ENCODE assay signal across 17 mouse cellular contexts in the genomic region with DNA sequence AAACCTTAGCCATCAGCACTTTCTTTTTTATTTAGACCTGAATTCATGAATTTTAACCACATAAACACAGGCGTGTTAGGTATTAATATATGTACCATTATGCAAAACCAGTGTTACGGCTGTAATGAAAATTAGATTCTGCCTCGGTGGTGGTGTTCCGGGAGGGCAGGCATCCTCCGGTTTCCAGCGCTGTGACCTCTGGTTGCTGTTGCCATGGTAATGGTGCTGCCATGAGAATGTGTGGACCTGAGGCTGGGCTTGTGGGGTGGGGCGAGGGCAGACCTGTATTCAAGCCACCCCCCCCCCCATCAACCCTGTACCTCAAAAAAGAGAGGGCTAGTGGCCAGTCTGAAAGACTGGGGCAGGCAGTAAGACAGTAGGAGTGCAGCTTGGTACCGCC.
DNase-seq lines count a peak whose midpoint lies in the region; ATAC-seq and TF ChIP-seq lines count a peak whose summit lies in the region.
"Had no signal": no experiment of that assay in that cellular context is flagged by ENCODE, and none has a peak within 500 bp of the region (broad histone marks: within the 10 kb centered on the region; RNA-seq: fewer than 3 reads in every experiment).

No protein-coding gene starts in this region.

- H3K4me1 ChIP-seq in forebrain, embryonic 14.5 days (ENCODE audit: control insufficient read depth, insufficient read depth, low read length): peaks cover 3% of the 10 kb centered on the region; the same call in 1 of the 2 replicates
- peaks cover 11% of the 10 kb centered on the region for H3K4me1 ChIP-seq in forebrain, embryonic 16.5 days (replicated peaks; ENCODE audit: control insufficient read depth, insufficient read depth, low read length)
- H3K4me1 ChIP-seq in hindbrain, embryonic 11.5 days (replicated peaks; ENCODE audit: control insufficient read depth, insufficient read depth, low read length): no peaks in the 10 kb centered on the region; the same call in 1 of the 2 replicates
- peaks cover 9% of the 10 kb centered on the region for H3K4me1 ChIP-seq in hindbrain, embryonic 16.5 days (ENCODE audit: control insufficient read depth, insufficient read depth, low read depth, low read length)
- H3K4me1 ChIP-seq in hindbrain, postnatal 0 days (ENCODE audit: insufficient read depth, low read length): peaks cover 12% of the 10 kb centered on the region; the same call in 1 of the 2 replicates
- H3K4me1 ChIP-seq in midbrain, embryonic 16.5 days (ENCODE audit: control insufficient read depth, insufficient read depth, low read length): peaks cover 17% of the 10 kb centered on the region
- H3K4me1 ChIP-seq: embryonic facial prominence, embryonic 13.5 days had no signal

- no peak for ATAC-seq in forebrain, embryonic 14.5 days
- no peak for ATAC-seq in forebrain, embryonic 16.5 days
- ATAC-seq in hindbrain, embryonic 11.5 days (ENCODE audit: low FRiP score): no peak
- no peak; the same call in 1 of the 2 replicates for ATAC-seq in hindbrain, embryonic 16.5 days
- ATAC-seq in hindbrain, postnatal 0 days: peak; percentile 27
- peak; percentile 58; the same call in 1 of the 2 replicates for ATAC-seq in midbrain, embryonic 16.5 days

- no peak for TF ChIP-seq CTCF in hindbrain, postnatal 0 days (IDR thresholded peaks at IDR 0.05; ENCODE audit: low read depth)

- WGBS in forebrain, embryonic 14.5 days: 60% methylated on average over 8 of the region's 8 CpGs
- 48% methylated on average over 8 of the region's 8 CpGs for WGBS in forebrain, embryonic 16.5 days
- WGBS in hindbrain, embryonic 11.5 days: 34% methylated on average over 8 of the region's 8 CpGs
- 26% methylated on average over 8 of the region's 8 CpGs for WGBS in hindbrain, embryonic 16.5 days
- 17% methylated on average over 8 of the region's 8 CpGs for WGBS in hindbrain, postnatal 0 days
- WGBS in midbrain, embryonic 16.5 days: 24% methylated on average over 8 of the region's 8 CpGs

- no peaks in the 10 kb centered on the region for H3K27me3 ChIP-seq in forebrain, embryonic 14.5 days (replicated peaks; ENCODE audit: control insufficient read depth, insufficient read depth, low read length)
- H3K27me3 ChIP-seq in forebrain, embryonic 16.5 days (replicated peaks; ENCODE audit: control insufficient read depth, insufficient read depth, low read length): no peaks in the 10 kb centered on the region
- H3K27me3 ChIP-seq in hindbrain, embryonic 11.5 days (ENCODE audit: control insufficient read depth, insufficient read depth, low read length): no peaks in the 10 kb centered on the region
- no peaks in the 10 kb centered on the region for H3K27me3 ChIP-seq in hindbrain, embryonic 16.5 days (replicated peaks; ENCODE audit: control insufficient read depth, insufficient read depth, low read length)
- H3K27me3 ChIP-seq in hindbrain, postnatal 0 days (ENCODE audit: insufficient read depth, low read length): no peaks in the 10 kb centered on the region
- H3K27me3 ChIP-seq in midbrain, embryonic 16.5 days (ENCODE audit: control insufficient read depth, insufficient read depth, low read depth, low read length): no peaks in the 10 kb centered on the region
- H3K27me3 ChIP-seq: embryonic facial prominence, embryonic 13.5 days had no signal

- DNase-seq in forebrain, embryonic 14.5 days (ENCODE audit: low spot score): peak; percentile 2
- DNase-seq in hindbrain, embryonic 11.5 days (ENCODE audit: low spot score): peak; percentile 31
- DNase-seq in hindbrain, postnatal 0 days (ENCODE audit: low spot score): peak; percentile 41
- DNase-seq in neural tube, embryonic 10.5 days (ENCODE audit: extremely low spot score, low spot score): no peak
- DNase-seq in cerebellum, postnatal 4 days (ENCODE audit: low spot score in 2 of 2): no peak
- DNase-seq: adrenal gland, postnatal 10 days; cerebellum, adult 11-12 months; cerebellum, adult 9-10 months; cerebellum, postnatal 25 days; gastrocnemius, postnatal 10 days; heart, adult 18-20 months; heart, postnatal 4 days had no signal

- H3K27ac ChIP-seq in forebrain, embryonic 14.5 days (ENCODE audit: low read depth, low read length): no peak overlapping the region
- H3K27ac ChIP-seq in forebrain, embryonic 16.5 days (ENCODE audit: low read length): no peak overlapping the region
- H3K27ac ChIP-seq in hindbrain, embryonic 11.5 days (ENCODE audit: low read depth, low read length): no peak overlapping the region
- no peak overlapping the region for H3K27ac ChIP-seq in hindbrain, embryonic 16.5 days (ENCODE audit: low read depth, low read length)
- no peak overlapping the region; the same call in 1 of the 2 replicates for H3K27ac ChIP-seq in hindbrain, postnatal 0 days
- H3K27ac ChIP-seq in midbrain, embryonic 16.5 days (ENCODE audit: low read length): peak overlapping the region; percentile 55; the same call in 1 of the 2 replicates
- H3K27ac ChIP-seq: embryonic facial prominence, embryonic 13.5 days; heart, embryonic 10.5 days had no signal

- no peaks in the 10 kb centered on the region for H3K9me3 ChIP-seq in forebrain, embryonic 14.5 days (replicated peaks; ENCODE audit: control insufficient read depth, low read length)
- H3K9me3 ChIP-seq in forebrain, embryonic 16.5 days (ENCODE audit: control insufficient read depth, low read length): 0 out of 2 replicates have a peak, but pooled peaks cover 4% of the 10 kb centered on the region
- no peaks in the 10 kb centered on the region for H3K9me3 ChIP-seq in hindbrain, embryonic 11.5 days (ENCODE audit: control insufficient read depth, low read length)
- no peaks in the 10 kb centered on the region; the same call in 1 of the 2 replicates for H3K9me3 ChIP-seq in hindbrain, embryonic 16.5 days (ENCODE audit: control insufficient read depth, low read length)
- H3K9me3 ChIP-seq in hindbrain, postnatal 0 days (ENCODE audit: low read length): no peaks in the 10 kb centered on the region
- peaks cover 5% of the 10 kb centered on the region; the same call in 1 of the 2 replicates for H3K9me3 ChIP-seq in midbrain, embryonic 16.5 days (replicated peaks; ENCODE audit: control insufficient read depth, low read length, poor library complexity, severe bottlenecking)

- no peak overlapping the region for H3K4me3 ChIP-seq in forebrain, embryonic 14.5 days (ENCODE audit: low read depth, low read length)
- no peak overlapping the region for H3K4me3 ChIP-seq in forebrain, embryonic 16.5 days (replicated peaks; ENCODE audit: low read length)
- H3K4me3 ChIP-seq in hindbrain, embryonic 11.5 days (ENCODE audit: low read depth, low read length): no peak overlapping the region
- H3K4me3 ChIP-seq in hindbrain, embryonic 16.5 days (ENCODE audit: low read length): no peak overlapping the region
- H3K4me3 ChIP-seq in hindbrain, postnatal 0 days (ENCODE audit: low read length): no peak overlapping the region
- no peak overlapping the region for H3K4me3 ChIP-seq in midbrain, embryonic 16.5 days (ENCODE audit: low read depth, low read length)
- H3K4me3 ChIP-seq: embryonic facial prominence, embryonic 13.5 days; heart, embryonic 10.5 days had no signal

- no peak overlapping the region for H3K9ac ChIP-seq in forebrain, embryonic 14.5 days (ENCODE audit: low read length)
- no peak overlapping the region for H3K9ac ChIP-seq in forebrain, embryonic 16.5 days (replicated peaks; ENCODE audit: low read depth, low read length)
- no peak overlapping the region for H3K9ac ChIP-seq in hindbrain, embryonic 11.5 days (ENCODE audit: low read depth, low read length)
- H3K9ac ChIP-seq in hindbrain, embryonic 16.5 days (ENCODE audit: low read depth, low read length): no peak overlapping the region
- H3K9ac ChIP-seq in hindbrain, postnatal 0 days (replicated peaks; ENCODE audit: low read length): no peak overlapping the region
- H3K9ac ChIP-seq in midbrain, embryonic 16.5 days (ENCODE audit: low read depth, low read length): no peak overlapping the region
- H3K9ac ChIP-seq: embryonic facial prominence, embryonic 13.5 days had no signal

- H3K4me2 ChIP-seq in forebrain, embryonic 14.5 days (ENCODE audit: low read length): no peak overlapping the region
- H3K4me2 ChIP-seq in forebrain, embryonic 16.5 days (ENCODE audit: low read length): no peak overlapping the region
- H3K4me2 ChIP-seq in hindbrain, embryonic 11.5 days (replicated peaks; ENCODE audit: low read depth, low read length): no peak overlapping the region
- H3K4me2 ChIP-seq in hindbrain, embryonic 16.5 days (ENCODE audit: low read length): no peak overlapping the region
- H3K4me2 ChIP-seq in hindbrain, postnatal 0 days (ENCODE audit: low read depth, low read length): no peak overlapping the region
- no peak overlapping the region for H3K4me2 ChIP-seq in midbrain, embryonic 16.5 days (ENCODE audit: low read length)
- H3K4me2 ChIP-seq: embryonic facial prominence, embryonic 13.5 days had no signal

- H3K36me3 ChIP-seq in forebrain, embryonic 14.5 days (ENCODE audit: control insufficient read depth, insufficient read depth, low read length): no peaks in the 10 kb centered on the region
- H3K36me3 ChIP-seq in forebrain, embryonic 16.5 days (ENCODE audit: control insufficient read depth, insufficient read depth): no peaks in the 10 kb centered on the region
- H3K36me3 ChIP-seq in hindbrain, embryonic 11.5 days (ENCODE audit: control insufficient read depth, insufficient read depth, low read length): no peaks in the 10 kb centered on the region
- H3K36me3 ChIP-seq in hindbrain, embryonic 16.5 days (ENCODE audit: control insufficient read depth, insufficient read depth, low read length): no peaks in the 10 kb centered on the region
- H3K36me3 ChIP-seq in hindbrain, postnatal 0 days (ENCODE audit: insufficient read depth, low read length): no peaks in the 10 kb centered on the region
- no peaks in the 10 kb centered on the region for H3K36me3 ChIP-seq in midbrain, embryonic 16.5 days (ENCODE audit: control insufficient read depth, insufficient read depth, low read length)
- H3K36me3 ChIP-seq: embryonic facial prominence, embryonic 13.5 days; heart, embryonic 10.5 days had no signal

Comparison
In these comparisons a context has a peak if more than half of its experiments do, and no peak if none do; other contexts are left out.
1. ATAC-seq: peak in hindbrain, postnatal 0 days (single experiment) and midbrain, embryonic 16.5 days (single experiment); none in forebrain, embryonic 14.5 days (single experiment), forebrain, embryonic 16.5 days (single experiment), hindbrain, embryonic 11.5 days (single experiment) and hindbrain, embryonic 16.5 days (single experiment).
2. DNase-seq: peak in forebrain, embryonic 14.5 days (single experiment), hindbrain, embryonic 11.5 days (single experiment) and hindbrain, postnatal 0 days (single experiment); none in neural tube, embryonic 10.5 days (single experiment) and cerebellum, postnatal 4 days (0 of 2).